Mouse (Mus musculus): ENCODE data around the gene Aagab. TPM values are rescaled to one million over a fixed set of nuclear protein-coding genes. Genes with fewer than 3 reads are reported as not detected.

Gene Aagab
- polyA plus RNA-seq, 1 experiment from 2014 or later: 30.3 TPM

DNA sequence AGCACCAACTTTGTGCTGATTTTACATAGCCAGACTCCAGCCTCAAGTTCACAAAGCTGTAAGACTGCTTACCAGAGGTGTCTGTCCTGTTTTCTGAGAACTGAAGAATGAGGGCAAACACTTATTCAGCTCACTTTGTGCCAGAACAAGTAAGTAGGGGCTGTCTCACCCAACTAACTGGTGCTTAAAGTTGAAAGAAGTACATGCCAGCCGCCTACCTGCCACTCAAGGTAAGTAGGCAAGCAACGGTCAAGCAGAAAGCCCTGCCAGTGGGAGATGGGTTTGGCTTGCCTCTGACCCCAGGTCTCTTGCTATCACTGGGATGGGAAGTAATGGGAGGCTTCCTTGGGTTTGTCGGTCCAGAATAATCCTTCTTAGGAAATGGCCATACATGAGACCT, 25.0 kb upstream of the Aagab start:
- Histone ChIP-seq H3K36me3 (no peaks in the 10 kb centered on the region), H3K27ac (replicated peaks) (no peak overlapping the region), H3K4me1 (no peaks in the 10 kb centered on the region), H3K4me3 (replicated peaks) (no peak overlapping the region), H3K4me2 (replicated peaks) (no peak overlapping the region), H3K9me3 (replicated peaks) (no peaks in the 10 kb centered on the region), H3K9ac (no peak overlapping the region), H3K27me3 (peaks cover 7% of the 10 kb centered on the region)
- ATAC-seq (ENCODE audit: insufficient number of reproducible peaks, low FRiP score, low TSS enrichment, low read depth): no peak
- WGBS: 84% methylated on average over 3 of the region's 3 CpGs

DNA sequence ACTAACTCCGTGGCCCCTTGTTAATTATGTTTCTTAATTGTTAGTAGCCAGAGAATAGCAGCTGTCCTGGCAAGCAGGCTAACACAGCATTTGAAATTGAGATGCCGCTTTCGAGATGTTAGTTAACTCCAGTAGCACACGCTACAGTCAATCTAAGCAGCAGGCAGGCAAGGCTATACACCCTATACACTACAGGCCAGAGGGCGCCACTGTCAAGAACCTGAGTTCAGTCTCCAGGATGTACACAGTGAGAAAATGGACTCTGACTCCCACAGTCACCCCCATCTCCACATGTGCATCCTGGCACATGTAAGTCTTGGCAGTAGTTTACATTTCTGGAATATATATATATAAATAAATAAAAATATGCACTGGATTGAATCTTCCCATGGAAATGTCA, 22.8 kb upstream of the Aagab start:
- H3K36me3 ChIP-seq: no peaks in the 10 kb centered on the region
- H3K4me1 ChIP-seq: no peaks in the 10 kb centered on the region
- no peaks in the 10 kb centered on the region for H3K9me3 ChIP-seq (replicated peaks)
- H3K27ac ChIP-seq (replicated peaks): no peak overlapping the region
- no peak overlapping the region for H3K4me3 ChIP-seq (replicated peaks)
- H3K27me3 ChIP-seq: 0 out of 2 replicates have a peak, but pooled peaks cover 4% of the 10 kb centered on the region
- no peak overlapping the region for H3K4me2 ChIP-seq (replicated peaks)
- no peak overlapping the region for H3K9ac ChIP-seq
- ATAC-seq (ENCODE audit: insufficient number of reproducible peaks, low FRiP score, low TSS enrichment, low read depth): no peak
- whole genome bisulfite sequencing: 79% methylated on average over 5 of the region's 5 CpGs

DNA sequence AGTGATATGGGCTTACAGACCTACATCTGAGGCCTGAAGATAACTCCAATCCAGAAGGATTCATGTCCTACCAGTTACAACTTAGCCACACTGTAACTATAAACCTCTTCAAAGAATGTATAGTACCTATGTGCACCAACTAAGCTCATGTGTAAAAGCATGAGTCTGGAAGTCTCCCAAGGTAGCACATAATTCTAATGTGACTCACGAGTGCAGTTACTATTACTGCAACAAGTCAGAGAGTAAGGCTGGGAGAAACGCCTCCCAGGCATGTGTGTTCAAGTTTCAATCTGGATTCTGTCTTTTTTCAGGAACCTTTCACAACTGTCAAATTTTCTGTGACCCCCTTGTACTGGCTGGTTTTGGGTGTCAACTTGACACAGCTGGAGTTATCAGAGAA, 22.4 kb upstream of the Aagab start:
- no peak overlapping the region for H3K4me2 ChIP-seq (replicated peaks)

DNA sequence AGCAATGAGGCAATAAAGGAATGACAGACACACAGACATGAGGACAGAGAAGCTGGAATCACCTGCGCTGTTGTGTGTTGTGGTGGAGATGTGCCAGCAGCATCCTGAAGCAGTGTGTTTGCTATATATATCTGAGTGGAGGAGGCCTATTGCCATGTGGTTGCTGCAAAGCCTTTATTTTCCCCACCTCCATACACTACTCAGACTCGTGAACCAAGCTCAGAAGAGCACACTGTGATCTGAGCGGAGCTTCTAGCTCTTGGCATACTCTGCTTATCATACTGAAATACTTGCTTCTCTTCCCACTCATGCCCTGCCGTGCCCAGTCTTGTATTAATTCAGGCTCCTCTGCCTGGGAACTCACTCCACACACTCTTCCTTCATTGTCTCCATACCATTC, 20.7 kb upstream of the Aagab start:
- 68% methylated on average over 4 of the region's 4 CpGs for WGBS

More for the DNA sequence above, 22.4 kb upstream of the Aagab start:
- Histone ChIP-seq H3K4me3 (replicated peaks) (no peak overlapping the region), H3K27me3 (0 out of 2 replicates have a peak, but pooled peaks cover 4% of the 10 kb centered on the region), H3K9ac (no peak overlapping the region), H3K27ac (replicated peaks) (no peak overlapping the region), H3K4me1 (no peaks in the 10 kb centered on the region), H3K9me3 (replicated peaks) (no peaks in the 10 kb centered on the region), H3K36me3 (no peaks in the 10 kb centered on the region)
- WGBS: 36% methylated on average over 2 of the region's 2 CpGs
- ATAC-seq (ENCODE audit: insufficient number of reproducible peaks, low FRiP score, low TSS enrichment, low read depth): no peak

DNA sequence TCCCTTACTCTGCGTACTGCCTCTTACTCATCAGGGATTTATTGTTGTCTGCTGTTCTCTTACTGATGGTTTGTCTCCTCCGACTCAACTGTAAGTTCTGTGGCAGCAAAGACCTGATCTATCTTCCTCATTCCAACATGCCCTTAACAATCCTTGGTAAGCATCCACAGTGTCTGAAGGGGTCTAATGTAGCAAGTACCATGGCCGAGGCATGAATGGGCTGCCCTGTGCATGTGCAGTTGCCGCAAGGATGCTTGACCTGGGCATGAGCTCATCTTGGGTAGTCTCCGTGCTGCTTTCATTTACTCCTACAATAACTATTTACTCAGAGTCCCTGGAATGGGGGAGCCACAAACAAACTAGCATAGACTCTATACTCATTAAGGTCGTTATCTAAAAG, 17.2 kb upstream of the Aagab start:
- no peak overlapping the region for H3K27ac ChIP-seq (replicated peaks)
- H3K27me3 ChIP-seq: no peaks in the 10 kb centered on the region
- H3K9ac ChIP-seq: no peak overlapping the region
- no peaks in the 10 kb centered on the region for H3K9me3 ChIP-seq (replicated peaks)
- no peak overlapping the region for H3K4me2 ChIP-seq (replicated peaks)
- H3K4me1 ChIP-seq: no peaks in the 10 kb centered on the region
- H3K4me3 ChIP-seq (replicated peaks): no peak overlapping the region
- no peaks in the 10 kb centered on the region for H3K36me3 ChIP-seq
- 88% methylated on average over 6 of the region's 6 CpGs for WGBS
- no peak for ATAC-seq (ENCODE audit: insufficient number of reproducible peaks, low FRiP score, low TSS enrichment, low read depth)

More for the DNA sequence above, 20.7 kb upstream of the Aagab start:
- no peaks in the 10 kb centered on the region for H3K9me3 ChIP-seq (replicated peaks)
- H3K4me3 ChIP-seq (replicated peaks): no peak overlapping the region
- H3K36me3 ChIP-seq: no peaks in the 10 kb centered on the region
- no peak overlapping the region for H3K4me2 ChIP-seq (replicated peaks)
- H3K27me3 ChIP-seq: 0 out of 2 replicates have a peak, but pooled peaks cover 4% of the 10 kb centered on the region
- H3K4me1 ChIP-seq: no peaks in the 10 kb centered on the region
- H3K27ac ChIP-seq (replicated peaks): no peak overlapping the region
- no peak for ATAC-seq (ENCODE audit: insufficient number of reproducible peaks, low FRiP score, low TSS enrichment, low read depth)
- no peak overlapping the region for H3K9ac ChIP-seq

DNA sequence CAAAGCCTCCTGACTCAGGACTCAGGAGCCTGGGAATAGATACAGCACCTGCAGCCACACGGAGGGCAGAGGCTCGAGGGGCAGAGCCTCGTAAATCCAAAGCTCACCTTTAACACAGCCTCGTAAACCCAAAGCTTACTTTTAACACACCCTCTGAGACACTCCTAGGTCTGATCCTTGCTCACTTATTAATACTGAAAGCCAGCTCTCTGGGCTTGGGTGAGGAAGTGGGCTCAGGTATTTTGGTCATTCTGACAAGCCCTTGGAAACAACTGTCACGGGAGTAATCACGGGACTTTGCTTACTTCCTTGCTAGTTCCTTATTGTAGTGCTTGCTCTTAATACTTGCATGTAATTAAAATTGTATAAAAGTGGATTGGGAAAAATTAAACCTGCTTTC, 13.3 kb upstream of the Aagab start:
- Histone ChIP-seq H3K36me3 (no peaks in the 10 kb centered on the region), H3K27me3 (no peaks in the 10 kb centered on the region), H3K4me1 (no peaks in the 10 kb centered on the region), H3K27ac (replicated peaks) (no peak overlapping the region), H3K9me3 (replicated peaks) (no peaks in the 10 kb centered on the region), H3K9ac (no peak overlapping the region), H3K4me3 (replicated peaks) (no peak overlapping the region), H3K4me2 (replicated peaks) (no peak overlapping the region)
- 74% methylated on average over 6 of the region's 6 CpGs for WGBS
- no peak for ATAC-seq (ENCODE audit: insufficient number of reproducible peaks, low FRiP score, low TSS enrichment, low read depth)

DNA sequence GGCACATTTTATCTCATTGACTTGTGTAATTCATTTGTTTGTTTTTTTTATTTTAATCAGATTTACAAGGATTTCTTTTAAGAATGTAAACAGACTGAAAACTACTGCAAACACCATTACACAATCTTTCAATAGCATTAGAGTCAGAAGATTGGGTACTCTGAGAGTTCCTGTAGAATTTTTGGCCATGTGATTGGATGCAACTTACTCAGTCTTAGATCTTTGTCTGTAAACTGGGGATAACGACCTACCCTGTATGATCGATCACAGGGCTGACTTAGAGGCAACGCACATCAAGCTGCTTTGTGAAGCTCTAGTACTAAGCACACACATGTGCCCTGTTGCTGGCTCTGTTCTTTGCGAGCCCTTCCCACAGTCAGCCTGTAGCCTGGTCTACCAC, 11.9 kb upstream of the Aagab start:
- Histone ChIP-seq H3K27me3 (no peaks in the 10 kb centered on the region), H3K9me3 (replicated peaks) (no peaks in the 10 kb centered on the region), H3K4me3 (replicated peaks) (no peak overlapping the region), H3K9ac (no peak overlapping the region), H3K36me3 (no peaks in the 10 kb centered on the region), H3K27ac (replicated peaks) (no peak overlapping the region), H3K4me1 (peaks cover 5% of the 10 kb centered on the region; the same call in 1 of the 2 replicates), H3K4me2 (replicated peaks) (no peak overlapping the region)
- 88% methylated on average over 4 of the region's 4 CpGs for WGBS
- ATAC-seq (ENCODE audit: insufficient number of reproducible peaks, low FRiP score, low TSS enrichment, low read depth): no peak

DNA sequence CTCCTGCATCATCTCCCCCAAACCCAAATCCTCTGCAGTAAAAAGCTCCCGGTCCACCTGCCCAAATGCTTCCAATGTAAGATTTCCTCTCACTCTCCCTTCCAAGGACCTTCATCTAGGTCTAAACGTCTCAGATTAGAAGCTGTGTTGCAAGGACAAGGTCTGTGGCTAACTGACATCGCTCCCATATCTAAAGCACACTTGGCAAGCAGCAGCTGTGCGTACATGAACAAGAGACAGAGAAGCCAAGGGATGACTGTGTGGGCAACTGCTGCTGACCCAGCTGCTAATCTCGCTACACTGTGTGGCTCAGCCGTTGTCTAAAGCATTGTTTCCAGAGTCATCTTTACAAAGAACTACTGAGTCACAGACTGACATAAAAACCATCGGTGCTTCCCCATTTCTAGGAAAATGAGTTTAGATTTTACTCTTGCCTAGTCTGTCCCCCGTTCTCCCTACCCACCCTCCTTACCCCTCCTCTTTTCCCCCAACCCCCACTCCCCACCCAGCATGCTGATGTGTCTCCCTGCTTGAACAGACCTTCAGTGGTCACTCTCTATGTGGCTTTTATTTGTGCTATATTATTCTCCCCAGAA, 10.7 kb upstream of the Aagab start:
- no peak for ATAC-seq (ENCODE audit: insufficient number of reproducible peaks, low FRiP score, low TSS enrichment, low read depth)
- H3K27ac ChIP-seq (replicated peaks): no peak overlapping the region
- no peaks in the 10 kb centered on the region for H3K27me3 ChIP-seq
- H3K36me3 ChIP-seq: no peaks in the 10 kb centered on the region
- WGBS: 87% methylated on average over 8 of the region's 8 CpGs
- no peaks in the 10 kb centered on the region for H3K9me3 ChIP-seq (replicated peaks)
- no peak overlapping the region for H3K4me3 ChIP-seq (replicated peaks)
- no peak overlapping the region for H3K4me2 ChIP-seq (replicated peaks)
- H3K4me1 ChIP-seq: peaks cover 15% of the 10 kb centered on the region; the same call in 1 of the 2 replicates
- H3K9ac ChIP-seq: no peak overlapping the region

DNA sequence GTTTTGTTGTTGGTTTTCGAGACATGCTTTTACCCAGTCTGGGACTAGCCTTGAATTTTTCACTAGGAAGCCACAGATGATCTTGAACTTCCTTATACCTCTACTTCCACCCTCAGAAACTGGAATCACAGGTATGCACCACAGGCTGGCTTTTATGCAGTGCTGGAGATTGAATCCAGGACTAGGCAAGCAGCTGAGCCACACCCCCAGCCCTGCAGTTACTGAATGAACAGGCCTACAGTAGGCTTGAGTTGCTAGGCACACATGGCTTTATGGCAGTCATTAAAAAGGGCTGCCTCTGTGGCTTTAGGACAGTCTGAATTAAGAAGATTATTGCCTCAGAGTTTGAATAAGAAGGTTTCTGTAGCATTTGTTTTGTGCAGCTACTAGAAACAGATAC, 7.4 kb upstream of the Aagab start:
- Histone ChIP-seq H3K4me2 (replicated peaks) (no peak overlapping the region), H3K27ac (replicated peaks) (no peak overlapping the region), H3K9me3 (replicated peaks) (no peaks in the 10 kb centered on the region), H3K27me3 (no peaks in the 10 kb centered on the region), H3K4me1 (peaks cover 17% of the 10 kb centered on the region; the same call in 1 of the 2 replicates), H3K9ac (no peak overlapping the region), H3K4me3 (replicated peaks) (no peak overlapping the region), H3K36me3 (no peaks in the 10 kb centered on the region)
- 92% methylated on average over 1 of the region's 1 CpGs for WGBS
- no peak for ATAC-seq (ENCODE audit: insufficient number of reproducible peaks, low FRiP score, low TSS enrichment, low read depth)

DNA sequence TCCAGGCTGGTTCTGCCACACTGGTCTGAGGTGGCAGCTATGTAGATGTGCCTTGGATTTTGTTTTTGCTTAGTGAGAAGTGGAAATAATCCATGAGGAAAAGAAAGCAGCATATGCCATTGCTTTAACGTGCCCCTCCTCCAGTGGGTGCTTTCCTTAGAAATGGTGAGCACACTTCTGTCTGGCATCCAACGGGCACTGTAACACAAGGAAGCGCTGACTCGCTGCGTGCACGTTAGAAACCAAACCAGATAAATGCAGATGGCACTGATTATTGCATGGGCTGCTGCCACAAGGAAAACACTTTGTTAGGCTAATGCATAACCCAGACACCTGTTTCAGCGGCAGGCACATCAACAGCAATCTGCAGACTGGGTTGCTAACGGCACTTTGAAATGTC, 6.8 kb upstream of the Aagab start:
- Histone ChIP-seq H3K36me3 (no peaks in the 10 kb centered on the region), H3K4me3 (replicated peaks) (no peak overlapping the region), H3K27me3 (no peaks in the 10 kb centered on the region), H3K9ac (no peak overlapping the region), H3K4me1 (peaks cover 17% of the 10 kb centered on the region; the same call in 1 of the 2 replicates), H3K9me3 (replicated peaks) (no peaks in the 10 kb centered on the region), H3K27ac (replicated peaks) (no peak overlapping the region), H3K4me2 (replicated peaks) (no peak overlapping the region)
- no peak for ATAC-seq (ENCODE audit: insufficient number of reproducible peaks, low FRiP score, low TSS enrichment, low read depth)
- WGBS: 67% methylated on average over 8 of the region's 8 CpGs

DNA sequence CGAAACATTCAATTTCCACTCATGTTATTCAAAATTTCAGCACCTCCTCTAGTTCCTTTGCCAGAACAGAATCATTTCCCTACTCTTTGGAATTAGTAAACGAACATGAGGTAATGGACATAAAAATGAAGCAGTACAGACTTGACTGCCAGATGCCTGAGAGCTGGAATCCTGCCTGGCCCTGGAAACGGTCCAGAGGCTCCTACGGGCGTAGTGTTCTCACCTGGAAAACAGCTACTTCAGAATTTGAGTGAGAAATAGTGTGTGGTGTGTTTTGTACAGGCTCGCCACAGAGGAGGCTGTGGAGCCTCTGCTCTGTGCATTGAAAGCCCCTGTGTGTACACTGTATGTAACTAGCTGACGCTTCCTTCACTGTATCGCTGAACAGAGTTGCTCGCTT, 5.8 kb upstream of the Aagab start:
- no peaks in the 10 kb centered on the region for H3K36me3 ChIP-seq
- H3K9ac ChIP-seq: no peak overlapping the region
- 59% methylated on average over 9 of the region's 9 CpGs for WGBS
- H3K27ac ChIP-seq (replicated peaks): no peak overlapping the region; the same call in 1 of the 2 replicates
- H3K9me3 ChIP-seq (replicated peaks): no peaks in the 10 kb centered on the region
- H3K4me3 ChIP-seq (replicated peaks): no peak overlapping the region
- no peaks in the 10 kb centered on the region for H3K27me3 ChIP-seq
- H3K4me1 ChIP-seq: peaks cover 17% of the 10 kb centered on the region; the same call in 1 of the 2 replicates
- H3K4me2 ChIP-seq (replicated peaks): no peak overlapping the region
- no peak for ATAC-seq (ENCODE audit: insufficient number of reproducible peaks, low FRiP score, low TSS enrichment, low read depth)

DNA sequence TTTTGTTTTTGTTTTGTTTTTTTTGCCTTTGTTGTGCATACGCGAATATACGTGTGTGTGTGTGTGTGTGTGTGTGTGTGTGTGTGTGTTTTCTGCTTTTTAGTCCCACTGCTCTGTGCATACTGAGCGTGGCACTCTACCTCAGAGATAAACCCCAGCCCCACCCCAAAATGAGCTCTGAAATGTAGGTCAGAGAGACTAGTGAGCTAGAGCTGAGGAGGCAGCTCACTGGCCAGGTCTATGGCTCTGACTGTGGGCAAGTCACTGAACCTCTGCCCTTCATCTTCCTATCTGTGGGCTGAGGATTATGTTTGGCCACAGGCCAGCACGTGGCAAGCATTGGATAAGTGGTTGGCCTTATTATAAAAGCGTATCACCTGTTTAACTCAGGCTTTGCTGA, 1.4 kb downstream of the Aagab start:
- H3K4me1 ChIP-seq: peaks cover 19% of the 10 kb centered on the region
- H3K9ac ChIP-seq: no peak overlapping the region
- WGBS: 53% methylated on average over 6 of the region's 6 CpGs
- peak overlapping the region; percentile 56 for H3K4me2 ChIP-seq (replicated peaks)
- H3K27me3 ChIP-seq: no peaks in the 10 kb centered on the region
- no peaks in the 10 kb centered on the region for H3K36me3 ChIP-seq
- no peak overlapping the region for H3K27ac ChIP-seq (replicated peaks)
- H3K9me3 ChIP-seq (replicated peaks): no peaks in the 10 kb centered on the region
- ATAC-seq (ENCODE audit: insufficient number of reproducible peaks, low FRiP score, low TSS enrichment, low read depth): no peak
- H3K4me3 ChIP-seq (replicated peaks): peak overlapping the region; percentile 79; the same call in 1 of the 2 replicates
